Mouse (Mus musculus) hindbrain, embryonic 14.5 days (tissue): Measurements from ENCODE around the gene Stk24. TPM values are rescaled to one million over a fixed set of nuclear protein-coding genes. Genes with fewer than 3 reads are reported as not detected.

Experiments used
- ATAC-seq: fragments of 200-750 bp; cut with Nextera tagmentation; 2 replicates; pipeline ENCODE4 v1.8.0; 2017; ENCODE audit warnings: moderate number of reproducible peaks, mild to moderate bottlenecking, moderate TSS enrichment, moderate library complexity; ENCODE audit not compliant: low FRiP score
- DNase-seq: peaks from one replicate; pipeline ENCODE4 v3.0.0-alpha.2; 2015; ENCODE audit warnings: low spot score
- H3K27ac ChIP-seq: fragments of 300-500 bp; sonication (generic); 2 replicates; pipeline ENCODE4 v1.5.1; 2014; ENCODE audit warnings: mild to moderate bottlenecking, moderate library complexity
- H3K27me3 ChIP-seq: fragments of 300-500 bp; sonication (generic); 2 replicates; pipeline ENCODE4 v1.6.1; 2014; ENCODE audit warnings: mild to moderate bottlenecking, low read length, mixed read lengths; ENCODE audit not compliant: control insufficient read depth, insufficient read depth
- H3K36me3 ChIP-seq: fragments of 300-500 bp; sonication (generic); replicated peaks from 2 replicates; pipeline ENCODE4 v1.6.1; 2014; ENCODE audit not compliant: control insufficient read depth, insufficient read depth
- H3K4me1 ChIP-seq: fragments of 300-500 bp; sonication (generic); replicated peaks from 2 replicates; pipeline ENCODE4 v1.6.1; 2014; ENCODE audit warnings: antibody characterized with exemption, low read length, mixed read lengths; ENCODE audit not compliant: control insufficient read depth, insufficient read depth
- H3K4me2 ChIP-seq: fragments of 300-500 bp; sonication (generic); replicated peaks from 2 replicates; pipeline ENCODE4 v1.6.1; 2014; ENCODE audit warnings: mild to moderate bottlenecking, moderate library complexity
- H3K4me3 ChIP-seq: fragments of 300-500 bp; sonication (generic); replicated peaks from 2 replicates; pipeline ENCODE4 v1.5.1; 2014; ENCODE audit warnings: mild to moderate bottlenecking, low read length
- H3K9ac ChIP-seq: fragments of 300-500 bp; sonication (generic); 2 replicates; pipeline ENCODE4 v1.6.1; 2014
- H3K9me3 ChIP-seq: fragments of 300-500 bp; sonication (generic); 2 replicates; pipeline ENCODE4 v1.6.1; 2016; ENCODE audit warnings: low read length; ENCODE audit not compliant: control insufficient read depth
- WGBS: fragments of 180-500 bp; shearing (Covaris S2); extraction: QIAGEN DNeasy Blood & Tissue Kit; methylation state at CpG from one replicate; pipeline ENCODE4 v1.1.7; 2014; 5-methylcytosine and 5-hydroxymethylcytosine counted together
- polyA plus RNA-seq: library from polyadenylated mRNA; unstranded; fragments of >200 nt; fragmentation: Nextera tagmentation; extraction: Ambion mirVana; gene quantifications from 2 replicates; pipeline ENCODE4 v1.2.1, GENCODE M21; 2014

Stk24 gene
- polyA plus RNA-seq, 1 experiment from 2014 or later: 23.1 TPM

GRCm38 (mm10) chr14:121371911-121372820 is 7.6 kb downstream of the Stk24 start:
- DNase-seq: no peak
- Histone ChIP-seq H3K4me2 (no peak overlapping the region), H3K9me3 (no peaks in the 10 kb centered on the region), H3K27ac (no peak overlapping the region), H3K36me3 (no peaks in the 10 kb centered on the region), H3K9ac (no peak overlapping the region), H3K4me1 (peaks cover 19% of the 10 kb centered on the region), H3K27me3 (no peaks in the 10 kb centered on the region), H3K4me3 (no peak overlapping the region)
- ATAC-seq: no peak
- WGBS: 97% methylated on average over 5 of the region's 5 CpGs

DNA sequence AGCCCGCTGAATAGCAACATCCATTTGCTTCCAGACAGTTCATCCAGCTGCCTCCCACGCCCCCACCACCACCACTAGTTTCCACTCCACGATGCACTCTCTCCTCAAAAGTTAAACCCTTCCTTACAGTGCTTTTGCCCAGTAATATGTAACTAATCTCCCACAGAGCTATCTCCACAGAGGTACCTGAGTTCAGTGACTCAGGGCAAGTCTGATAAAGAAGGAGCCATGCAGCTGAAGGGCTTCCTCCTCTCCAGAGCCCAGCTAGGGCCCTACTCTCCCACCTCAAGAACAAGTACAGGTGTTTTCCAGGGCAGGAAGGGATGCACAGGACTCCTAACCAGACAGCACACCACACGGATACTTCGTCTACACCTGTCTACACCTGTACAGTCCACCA is 10.4 kb downstream of the Stk24 start:
- WGBS: 70% methylated on average over 5 of the region's 5 CpGs
- Histone ChIP-seq H3K4me1 (peaks cover 21% of the 10 kb centered on the region), H3K27ac (no peak overlapping the region), H3K9me3 (no peaks in the 10 kb centered on the region), H3K9ac (no peak overlapping the region), H3K36me3 (no peaks in the 10 kb centered on the region), H3K27me3 (no peaks in the 10 kb centered on the region), H3K4me2 (no peak overlapping the region), H3K4me3 (no peak overlapping the region)
- DNase-seq (no peak), ATAC-seq (no peak)

DNA sequence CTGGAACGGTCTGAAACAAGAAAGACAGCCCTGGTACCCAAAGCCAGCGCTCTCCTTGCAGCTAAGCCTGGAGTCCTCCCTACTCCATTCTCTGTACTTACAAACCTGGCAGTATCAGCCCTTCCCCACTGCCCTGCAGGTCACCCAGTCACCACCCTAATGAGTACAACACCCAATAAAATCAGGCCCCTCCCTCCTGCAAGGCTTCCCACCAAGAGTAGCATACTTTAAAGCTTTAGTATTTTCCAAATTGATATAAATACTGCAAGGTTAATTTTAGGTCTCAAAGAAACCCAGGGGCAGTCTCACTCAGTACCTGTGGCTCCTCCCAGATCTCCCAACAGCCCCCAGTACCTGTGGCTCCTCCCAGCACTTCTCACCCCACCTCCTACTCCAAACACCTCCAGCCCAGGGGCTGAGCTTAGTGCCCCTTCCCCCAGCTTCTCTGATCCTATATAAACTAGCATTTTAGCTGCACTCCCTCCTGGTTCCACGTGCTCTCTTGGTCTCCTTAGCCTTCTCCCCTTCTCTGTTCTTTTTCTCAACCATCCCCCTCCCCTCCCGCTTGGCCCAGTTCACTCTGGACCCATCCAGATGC is 11.6 kb downstream of the Stk24 start:
- DNase-seq (no peak), ATAC-seq (no peak)
- Histone ChIP-seq H3K27ac (no peak overlapping the region), H3K27me3 (no peaks in the 10 kb centered on the region), H3K9me3 (no peaks in the 10 kb centered on the region), H3K36me3 (no peaks in the 10 kb centered on the region), H3K9ac (no peak overlapping the region), H3K4me2 (no peak overlapping the region), H3K4me3 (no peak overlapping the region), H3K4me1 (peaks cover 21% of the 10 kb centered on the region)
- WGBS: 77% methylated on average over 4 of the region's 4 CpGs

GRCm38 (mm10) chr14:121365991-121366728 is 13.7 kb downstream of the Stk24 start:
- DNase-seq (no peak), ATAC-seq (no peak)
- H3K4me1 ChIP-seq: peaks cover 21% of the 10 kb centered on the region
- H3K4me2 ChIP-seq: no peak overlapping the region
- 0 out of 2 replicates have a peak overlapping the region, but pooled peaks have one; percentile 28 for H3K9ac ChIP-seq
- no peak overlapping the region for H3K27ac ChIP-seq
- H3K9me3 ChIP-seq: no peaks in the 10 kb centered on the region
- no peaks in the 10 kb centered on the region for H3K36me3 ChIP-seq
- no peaks in the 10 kb centered on the region for H3K27me3 ChIP-seq
- H3K4me3 ChIP-seq: no peak overlapping the region
- 72% methylated on average over 17 of the region's 17 CpGs for WGBS

DNA sequence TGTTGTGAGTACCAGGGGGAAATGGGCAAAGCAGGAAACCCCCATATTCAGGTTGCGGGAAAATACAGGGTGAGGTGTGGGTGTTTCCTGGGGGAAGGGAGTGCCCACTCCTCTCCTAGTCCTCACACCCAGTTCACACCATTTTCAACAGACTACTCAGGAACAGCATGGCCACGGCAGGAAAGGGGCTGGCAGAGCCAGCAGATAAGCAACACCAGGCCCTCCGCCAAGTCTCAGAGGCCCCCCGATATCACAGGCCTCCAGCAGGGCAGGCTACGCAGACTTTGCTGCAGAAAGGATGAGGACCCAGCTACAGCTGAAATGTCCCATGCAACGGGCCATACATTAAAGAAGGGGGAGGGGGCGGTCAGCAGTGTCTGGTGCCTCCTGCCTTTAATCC is 14.4 kb downstream of the Stk24 start:
- 81% methylated on average over 7 of the region's 7 CpGs for WGBS
- H3K27ac ChIP-seq: no peak overlapping the region
- no peaks in the 10 kb centered on the region for H3K9me3 ChIP-seq

GRCm38 (mm10) chr14:121364282-121364681 is 15.5 kb downstream of the Stk24 start:
- Histone ChIP-seq H3K9me3 (no peaks in the 10 kb centered on the region), H3K27me3 (no peaks in the 10 kb centered on the region), H3K4me3 (no peak overlapping the region), H3K9ac (no peak overlapping the region), H3K4me1 (peaks cover 13% of the 10 kb centered on the region), H3K36me3 (no peaks in the 10 kb centered on the region), H3K27ac (no peak overlapping the region), H3K4me2 (no peak overlapping the region)
- WGBS: 100% methylated on average over 7 of the region's 7 CpGs
- DNase-seq (no peak), ATAC-seq (no peak)

More for the DNA sequence above, 14.4 kb downstream of the Stk24 start:
- no peak for DNase-seq
- Histone ChIP-seq H3K4me2 (no peak overlapping the region), H3K4me1 (peaks cover 21% of the 10 kb centered on the region), H3K9ac (no peak overlapping the region), H3K36me3 (no peaks in the 10 kb centered on the region), H3K4me3 (no peak overlapping the region), H3K27me3 (no peaks in the 10 kb centered on the region)
- ATAC-seq: no peak

DNA sequence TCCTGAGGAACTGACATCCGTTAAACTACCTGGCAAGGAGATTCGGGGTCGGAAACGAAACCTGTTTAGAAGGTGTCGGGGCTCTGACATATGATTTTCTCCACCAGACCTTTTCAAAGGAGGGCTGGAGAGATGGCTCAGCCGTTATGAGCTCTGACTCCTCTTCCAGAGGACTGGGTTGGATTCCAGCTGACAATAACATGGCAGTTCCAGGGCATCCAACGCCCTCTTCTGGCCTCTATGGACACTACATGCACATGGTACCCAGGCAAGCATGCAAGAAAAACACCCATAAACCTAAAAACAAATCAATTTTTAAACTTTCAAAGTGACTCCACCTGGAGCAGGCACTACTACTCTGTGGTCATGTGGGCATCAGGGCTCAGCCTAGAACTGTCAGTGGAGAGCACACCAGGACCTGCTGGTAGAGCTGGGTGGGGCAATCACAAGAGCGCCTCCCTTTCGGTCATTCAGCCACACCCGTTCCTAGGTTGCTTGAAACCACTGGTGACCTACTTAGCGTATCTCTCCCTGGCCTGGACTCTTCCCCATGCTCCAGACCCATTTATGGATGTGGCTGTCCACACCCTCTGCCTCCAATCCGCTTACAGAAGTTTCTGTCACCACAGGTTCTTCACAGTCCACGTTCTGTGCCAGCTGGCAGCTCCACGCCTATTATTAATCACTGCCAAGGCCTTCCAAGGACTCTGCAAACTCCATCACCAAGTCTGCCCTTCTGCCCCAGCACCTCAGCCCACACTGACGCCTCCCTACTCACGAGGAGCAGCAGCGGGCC is 18.3 kb downstream of the Stk24 start:
- ATAC-seq (no peak), DNase-seq (no peak)
- H3K27ac ChIP-seq: no peak overlapping the region
- no peaks in the 10 kb centered on the region for H3K27me3 ChIP-seq
- no peak overlapping the region for H3K9ac ChIP-seq
- WGBS: 87% methylated on average over 17 of the region's 17 CpGs
- H3K4me3 ChIP-seq: no peak overlapping the region
- H3K4me2 ChIP-seq: no peak overlapping the region
- no peaks in the 10 kb centered on the region for H3K36me3 ChIP-seq
- H3K4me1 ChIP-seq: peaks cover 15% of the 10 kb centered on the region; the same call in 1 of the 2 replicates
- H3K9me3 ChIP-seq: no peaks in the 10 kb centered on the region

DNA sequence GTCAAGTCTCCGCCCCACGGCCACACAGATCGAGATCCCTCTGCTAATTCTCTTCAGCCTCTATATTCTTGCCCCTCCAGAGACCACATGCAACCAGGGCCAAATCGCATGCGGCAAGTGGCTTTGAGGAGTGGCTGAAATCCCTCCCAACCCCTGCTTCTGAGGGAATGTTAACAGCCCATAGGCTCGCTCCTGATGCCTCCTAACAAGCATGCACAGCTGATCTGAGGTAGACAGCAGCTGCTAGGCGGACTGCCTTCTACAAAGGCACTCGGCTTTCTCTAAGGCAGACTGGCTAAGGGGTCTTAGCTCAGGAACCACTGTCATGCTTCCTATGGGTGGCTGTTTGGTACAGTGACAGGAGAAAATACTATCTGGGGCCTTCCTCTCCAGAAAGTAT is 20.0 kb downstream of the Stk24 start:
- Histone ChIP-seq H3K9ac (no peak overlapping the region), H3K4me1 (0 out of 2 replicates have a peak, but pooled peaks cover 7% of the 10 kb centered on the region), H3K27me3 (no peaks in the 10 kb centered on the region), H3K27ac (no peak overlapping the region), H3K4me2 (no peak overlapping the region), H3K9me3 (no peaks in the 10 kb centered on the region), H3K4me3 (no peak overlapping the region), H3K36me3 (no peaks in the 10 kb centered on the region)
- ATAC-seq (no peak), DNase-seq (no peak)
- 65% methylated on average over 8 of the region's 8 CpGs for WGBS
